Mouse (Mus musculus): ENCODE data around the gene Elmo1.

- TF ChIP-seq GATA1 (IDR thresholded peaks at IDR 0.05; ENCODE audit: low read length): no peak
- no peak for TF ChIP-seq TAL1 (IDR thresholded peaks at IDR 0.05; ENCODE audit: low read length)
These were observed 422.2 kb downstream of the Elmo1 start for GRCm38 (mm10) chr13:20512317-20513240.
